Mouse (Mus musculus): Measurements from ENCODE around the gene Tex48. TPM values are rescaled to one million over a fixed set of nuclear protein-coding genes. Genes with fewer than 3 reads are reported as not detected.

The Tex48 gene
- total RNA-seq (2023): not detected

GRCm38 (mm10) chr4:63622378-63622835 lies at the start of gene Tex48:
TSS of gene Tex48 (minus strand) at chr4:63622428.

GRCm38 (mm10) chr4:63663279-63663678 lies 41.1 kb upstream of the Tex48 start, which contains the start of gene Gm11214:
TSS of gene Gm11214 (minus strand) at chr4:63663379.

DNA sequence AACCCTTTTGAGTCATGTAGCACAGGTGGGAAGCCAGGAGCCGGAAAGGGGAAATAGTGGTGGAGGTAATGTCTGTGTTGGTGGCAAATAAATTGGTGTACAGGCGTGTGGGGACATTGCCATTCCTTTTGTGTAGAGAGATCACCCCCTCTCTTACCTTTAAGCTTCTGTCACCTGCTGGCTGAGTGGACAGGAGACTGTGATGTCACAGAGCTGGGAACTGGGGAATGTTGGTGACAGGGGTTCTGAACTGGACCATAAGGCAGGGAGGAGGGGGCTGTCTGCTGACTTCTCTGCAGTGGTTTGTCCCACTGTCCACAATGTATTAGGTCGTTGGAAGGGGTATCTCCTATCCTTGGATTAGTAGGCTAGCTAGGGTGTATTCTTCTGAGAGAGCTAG lies 17.3 kb downstream of the Tex48 start, which contains the start of gene Gm11213:
Gene Gm11213, minus strand, starts transcription at position 317 of the 400 bp plus-strand sequence.

DNA sequence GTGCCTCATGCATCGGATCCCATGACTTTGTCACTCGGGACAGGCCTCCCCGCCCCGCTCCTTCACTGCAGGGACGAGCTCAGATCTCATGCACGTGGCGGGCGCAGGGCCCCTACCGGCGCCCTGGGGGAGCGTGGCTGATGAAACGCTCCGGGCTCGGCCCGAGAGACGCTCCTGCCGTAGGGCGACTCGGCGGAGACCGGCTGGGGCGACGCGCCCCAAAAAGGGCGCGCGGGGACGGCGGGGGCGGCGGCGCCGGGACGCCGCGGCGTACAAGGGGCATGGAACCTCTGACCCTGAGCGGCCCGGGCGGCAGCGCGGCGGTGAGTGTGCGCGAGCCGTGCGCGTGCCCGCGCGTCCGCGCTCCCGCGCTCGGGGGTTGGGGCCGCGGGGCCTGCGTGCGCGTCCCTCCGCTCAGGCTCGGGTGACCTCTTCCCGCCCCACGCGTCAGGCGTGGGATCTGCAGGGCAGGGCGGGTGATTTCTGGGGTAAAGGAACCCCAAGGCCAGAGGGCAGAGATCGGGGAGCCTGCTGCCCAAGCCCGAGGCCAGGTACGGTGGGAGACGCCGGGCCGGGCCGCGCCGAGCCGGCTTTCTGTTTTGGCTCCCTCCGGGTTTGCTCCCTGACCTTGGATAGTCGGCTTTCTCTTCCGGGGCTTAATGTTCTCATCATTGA lies 63.7 kb downstream of the Tex48 start, which contains the start of gene Tmem268:
Gene Tmem268, plus strand, starts transcription at position 375 of the 675 bp plus-strand sequence.

Other genes with a start within 250 kb of the Tex48 start
- gene Akna, start 219.1 kb downstream of the Tex48 start, total RNA-seq (2023): 100 to 1,000 TPM; 276 to 290 TPM
- 1 to 10 TPM; 6.8 to 9.9 TPM for gene Whrn, start 126.4 kb downstream of the Tex48 start, total RNA-seq (2023)
- 100 to 1,000 TPM; 113 to 117 TPM for gene Atp6v1g1, start 77.7 kb downstream of the Tex48 start, total RNA-seq (2023)
- 10 to 100 TPM; 58.9 to 65.2 TPM for gene Tmem268, start 63.6 kb downstream of the Tex48 start, total RNA-seq (2023)
- not detected for gene Gm11213, start 17.2 kb downstream of the Tex48 start, total RNA-seq (2023)
- gene Gm11214, start 41.0 kb upstream of the Tex48 start, total RNA-seq (2023): not detected
- gene Tnfsf15, start 122.7 kb upstream of the Tex48 start, total RNA-seq (2023): under 1 TPM; 0.37 to 0.55 TPM
- under 1 TPM; 0.30 to 0.31 TPM for gene Tnfsf8, start 238.9 kb upstream of the Tex48 start, total RNA-seq (2023)